Mouse (Mus musculus): ENCODE measurements around the gene Gramd1a. TPM values are rescaled to one million over a fixed set of nuclear protein-coding genes. Genes with fewer than 3 reads are reported as not detected.

Gene Gramd1a
- polyA plus RNA-seq, 1 experiment, result 325 TPM

DNA sequence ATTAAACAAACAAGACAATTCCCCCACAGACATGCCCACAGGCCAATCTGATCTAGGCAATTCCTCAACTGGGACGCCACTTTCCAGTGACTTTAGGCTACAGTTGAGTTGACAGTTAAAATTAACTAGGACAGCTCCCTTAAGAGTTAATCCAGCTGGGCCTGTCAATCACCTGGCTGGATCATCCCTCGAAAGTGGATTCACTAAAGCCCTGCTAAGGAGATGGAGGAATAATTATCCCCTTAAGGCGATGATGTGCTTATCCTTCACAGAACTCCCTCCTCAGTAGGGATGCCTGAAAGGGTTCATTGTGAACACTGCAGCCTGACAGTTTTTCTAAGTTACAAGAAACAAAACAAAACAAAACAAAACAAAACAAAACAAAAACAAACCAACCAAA, 75.1 kb downstream of the Gramd1a start:
- Histone ChIP-seq H3K4me3 (ENCODE audit: extremely low read depth, insufficient read depth, insufficient read length) (no peak overlapping the region), H3K4me1 (ENCODE audit: control insufficient read depth, insufficient read depth, insufficient read length) (no peaks in the 10 kb centered on the region; the same call in 1 of the 2 replicates), H3K36me3 (ENCODE audit: control insufficient read depth, insufficient read depth, low read length) (no peaks in the 10 kb centered on the region), H3K27me3 (ENCODE audit: control insufficient read depth, insufficient read depth, low read length) (no peaks in the 10 kb centered on the region), H3K27ac (ENCODE audit: insufficient read depth, low read length) (no peak overlapping the region)
- 87% methylated on average over 3 of the region's 3 CpGs for WGBS
- no peak for DNase-seq (ENCODE audit: low read depth in 1 of 2, low spot score in 2 of 2)
- TF ChIP-seq POLR2A (IDR thresholded peaks at IDR 0.05; ENCODE audit: low read depth, low read length), result no peak
- TF ChIP-seq CTCF (IDR thresholded peaks at IDR 0.05; ENCODE audit: extremely low read depth, insufficient read depth, insufficient read length, insufficient replicate concordance), result no peak

Other genes with a start within 250 kb of the Gramd1a start
- gene Mag, start 241.0 kb downstream of the Gramd1a start, polyA plus RNA-seq (2012; rRNA removed), result 3.5 TPM in 2 replicates
- gene Hamp2, start 231.2 kb downstream of the Gramd1a start, polyA plus RNA-seq (2012; rRNA removed), result 15.6 and 18.2 TPM in 2 replicates
- gene Hamp, start 211.9 kb downstream of the Gramd1a start, polyA plus RNA-seq (2012; rRNA removed), result 0.82 TPM in 1 of 2 replicates, not detected in the other
- gene Usf2, start 199.1 kb downstream of the Gramd1a start, polyA plus RNA-seq (2012; rRNA removed), result 151 and 196 TPM in 2 replicates
- gene Lsr, start 182.4 kb downstream of the Gramd1a start, polyA plus RNA-seq (2012; rRNA removed), result 7.5 and 9.4 TPM in 2 replicates
- 0.35 and 0.63 TPM in 2 replicates for gene Fam187b, start 182.1 kb downstream of the Gramd1a start, polyA plus RNA-seq (2012; rRNA removed)
- 168 and 181 TPM in 2 replicates for gene Fxyd5, start 113.4 kb downstream of the Gramd1a start, polyA plus RNA-seq (2012; rRNA removed)
- gene Fxyd7, start 104.4 kb downstream of the Gramd1a start, polyA plus RNA-seq (2012; rRNA removed), result 1.1 and 1.2 TPM in 2 replicates
- 60.6 and 67.6 TPM in 2 replicates for gene Fxyd1, start 98.7 kb downstream of the Gramd1a start, polyA plus RNA-seq (2012; rRNA removed)
- gene Lgi4, start 96.6 kb downstream of the Gramd1a start, polyA plus RNA-seq (2012; rRNA removed), result 0.92 and 1.0 TPM in 2 replicates
- 0.94 and 1.8 TPM in 2 replicates for gene Fxyd3, start 79.2 kb downstream of the Gramd1a start, polyA plus RNA-seq (2012; rRNA removed)
- 22.1 and 26.8 TPM in 2 replicates for gene Hpn, start 40.6 kb downstream of the Gramd1a start, polyA plus RNA-seq (2012; rRNA removed)
- 41.6 and 48.4 TPM in 2 replicates for gene Scn1b, start 28.9 kb downstream of the Gramd1a start, polyA plus RNA-seq (2012; rRNA removed)
- not detected in 2 replicates for gene Scgb2b2, start 134.6 kb upstream of the Gramd1a start, polyA plus RNA-seq (2012; rRNA removed)
- gene Scgb1b2, start 135.9 kb upstream of the Gramd1a start, polyA plus RNA-seq (2012; rRNA removed), result not detected in 2 replicates
- not detected in 2 replicates for gene Scgb2b3, start 206.2 kb upstream of the Gramd1a start, polyA plus RNA-seq (2012; rRNA removed)
- not detected in 2 replicates for gene Scgb1b3, start 219.7 kb upstream of the Gramd1a start, polyA plus RNA-seq (2012; rRNA removed)